Mouse (Mus musculus): Measurements from ENCODE around the gene Rbm15.
"Not testable (repeated sequence)": the region's sequence is repeated elsewhere in the genome, so short reads cannot be mapped to it uniquely, and the experiment has no call there.

The Rbm15 gene

DNA sequence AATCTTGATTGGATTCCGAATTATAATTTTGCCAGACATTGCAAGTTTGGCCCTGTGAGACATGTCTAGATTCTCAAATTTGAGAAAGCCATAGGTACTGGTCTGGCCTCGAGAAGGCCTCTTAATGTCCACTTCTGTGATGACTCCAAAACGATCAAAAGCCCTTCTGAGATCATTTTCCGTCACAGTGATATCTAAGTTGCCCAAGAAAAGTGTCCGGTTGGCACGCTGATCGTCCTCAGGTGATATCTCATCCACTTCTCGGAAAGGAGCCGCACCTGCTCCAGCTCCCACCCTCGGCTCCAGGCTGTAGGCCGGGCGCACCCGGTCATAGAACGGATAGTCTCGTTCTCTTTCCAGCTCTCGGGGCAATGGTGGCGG is 1.7 kb downstream of the Rbm15 start:
- DNase-seq (ENCODE audit: low spot score in 2 of 2), result no peak

- no peak for DNase-seq (ENCODE audit: low spot score in 2 of 2)
Measured at GRCm38 (mm10) chr3:107330503-107331424, 2.7 kb downstream of the Rbm15 start.

GRCm38 (mm10) chr3:107326442-107326841 is 7.0 kb downstream of the Rbm15 start:
- no peak for DNase-seq (ENCODE audit: low spot score in 2 of 2)

- no peak for DNase-seq (ENCODE audit: low spot score in 2 of 2)
Measured at GRCm38 (mm10) chr3:107321776-107322175, 11.7 kb downstream of the Rbm15 start.

GRCm38 (mm10) chr3:107321141-107321540 is 12.3 kb downstream of the Rbm15 start:
- no peak for DNase-seq (ENCODE audit: low spot score in 2 of 2)

- no peak for DNase-seq (ENCODE audit: low spot score in 2 of 2)
Measured at GRCm38 (mm10) chr3:107317338-107317737, 16.1 kb downstream of the Rbm15 start.

DNA sequence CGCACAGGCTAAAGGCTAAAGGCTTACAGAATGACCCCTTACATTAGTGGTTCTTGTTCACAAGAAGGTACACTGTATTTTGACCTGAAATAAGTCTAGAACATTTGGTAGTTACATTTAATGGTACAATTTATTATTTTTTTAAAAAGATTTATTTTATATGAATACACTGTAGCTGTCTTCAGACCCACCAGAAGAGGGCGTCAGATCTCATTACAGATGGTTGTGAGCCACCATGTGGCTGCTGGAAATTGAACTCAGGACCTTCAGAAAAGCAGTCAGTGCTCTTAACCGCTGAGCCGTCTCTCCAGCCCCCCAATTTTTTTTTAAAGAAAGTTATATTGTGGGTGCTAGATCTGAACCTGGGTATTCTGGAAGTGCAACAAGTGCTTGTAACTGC is 36.6 kb downstream of the Rbm15 start:
- not testable (repeated sequence) for DNase-seq (ENCODE audit: low spot score in 2 of 2)

DNA sequence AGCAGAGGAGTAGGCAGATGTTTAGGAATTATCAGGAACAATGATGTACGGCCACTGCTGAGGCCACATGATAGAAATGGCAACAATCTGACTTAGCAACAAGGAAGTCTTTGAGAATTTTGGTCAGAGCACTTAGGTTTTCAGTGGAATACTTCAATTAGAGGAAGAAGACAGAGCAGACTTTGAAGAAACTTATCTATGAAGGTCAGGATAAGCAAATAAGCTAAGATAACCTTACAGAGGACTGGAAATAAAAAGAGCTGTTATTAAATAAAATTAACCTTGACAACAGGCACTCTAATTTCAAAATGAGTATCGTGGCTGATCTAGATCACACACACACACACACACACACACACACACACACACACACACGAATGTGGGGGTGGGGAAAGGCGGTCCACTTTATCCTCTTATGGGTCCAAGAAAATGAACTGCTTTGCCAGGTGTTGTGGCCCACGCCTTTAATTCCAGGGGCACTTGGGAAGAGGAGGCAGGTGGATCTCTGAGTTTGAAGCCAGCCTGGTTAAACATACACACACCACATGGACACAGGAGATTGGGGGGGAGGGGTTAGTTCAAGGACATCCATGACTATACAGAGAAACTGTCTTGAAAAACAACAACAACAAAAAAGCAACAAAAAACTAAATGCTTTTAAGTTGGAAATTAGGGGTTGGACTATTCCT is 37.7 kb downstream of the Rbm15 start:
- DNase-seq (ENCODE audit: low spot score in 2 of 2), result no peak

DNA sequence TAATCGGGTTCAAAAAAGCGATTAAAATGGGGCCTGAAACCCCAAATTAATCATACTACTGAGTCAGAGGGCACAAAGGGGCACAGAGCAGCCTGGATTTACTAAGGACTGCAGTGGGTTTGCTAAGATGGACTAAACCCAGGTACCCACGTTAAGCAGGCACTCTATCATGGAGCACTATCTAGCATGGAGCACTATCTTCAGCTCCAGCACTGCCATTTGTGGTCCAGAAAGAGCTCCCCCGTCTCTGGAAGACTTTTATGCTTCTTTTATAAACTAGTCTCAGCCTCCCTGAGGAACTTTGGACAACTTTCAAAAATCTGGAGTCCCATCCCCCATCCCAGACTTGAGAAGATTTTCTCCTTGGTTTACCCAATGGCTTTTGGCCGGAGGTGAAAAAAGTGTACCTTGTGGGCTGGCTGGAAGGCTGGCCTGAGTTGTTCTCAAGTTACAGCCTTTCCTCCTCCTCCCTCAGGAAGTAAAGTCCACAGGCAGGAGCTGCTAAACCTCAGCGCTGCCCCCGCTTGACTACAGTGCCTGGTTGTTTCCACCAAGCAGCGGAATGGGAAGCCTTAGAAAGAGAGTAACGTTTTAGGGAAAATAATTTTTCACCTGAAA is 42.6 kb downstream of the Rbm15 start, which contains the start of gene Slc16a4:
Slc16a4 (plus strand) TSS at position 467 of the 618 bp plus-strand sequence.
- peak; percentile 26 to 44 for DNase-seq (ENCODE audit: low spot score in 2 of 2)

- no peak for DNase-seq (ENCODE audit: low spot score in 2 of 2)
Measured at GRCm38 (mm10) chr3:107287346-107287745, 46.1 kb downstream of the Rbm15 start.

- no peak for DNase-seq (ENCODE audit: low spot score in 2 of 2)
Measured at GRCm38 (mm10) chr3:107286123-107286522, 47.4 kb downstream of the Rbm15 start.

- peak; percentile 88 to 90 for DNase-seq (ENCODE audit: low spot score in 2 of 2)
Measured at GRCm38 (mm10) chr3:107278479-107279269, 54.8 kb downstream of the Rbm15 start, which contains the start of gene Lamtor5. TSS of gene Lamtor5 (plus strand) at chr3:107278858.

- no peak for DNase-seq (ENCODE audit: low spot score in 2 of 2)
Measured at GRCm38 (mm10) chr3:107276626-107277025, 56.8 kb downstream of the Rbm15 start.

DNA sequence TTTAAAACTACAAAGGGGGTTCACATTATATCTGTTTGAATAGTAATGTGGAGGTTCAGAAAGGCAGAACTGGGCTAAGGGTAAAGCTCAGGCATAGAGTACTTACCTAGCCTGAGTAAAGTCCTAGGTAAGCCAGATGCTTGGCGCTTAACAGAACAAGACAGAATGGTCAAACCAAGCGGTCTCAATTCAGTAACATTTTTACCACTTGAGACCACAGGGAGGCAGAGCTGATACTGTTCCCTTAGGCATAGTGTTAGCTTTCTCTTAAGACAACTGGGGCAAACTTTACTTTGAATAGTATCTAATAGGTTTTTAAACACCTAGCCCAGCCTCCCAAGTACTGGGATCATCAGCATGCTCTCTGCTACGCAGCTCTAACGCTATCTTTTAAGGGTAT is 57.5 kb downstream of the Rbm15 start:
- DNase-seq (ENCODE audit: low spot score in 2 of 2), result no peak

All from urinary bladder, postnatal 36 days (tissue).